Comparison of ENCODE assay signal across 10 mouse cellular contexts in genomic region chr5:28690110-28690509, GRCm38 (mm10).
DNase-seq lines count a peak whose midpoint lies in the region.
"Had no signal": no experiment of that assay in that cellular context is flagged by ENCODE, and none has a peak within 500 bp of the region (broad histone marks: within the 10 kb centered on the region; RNA-seq: fewer than 3 reads in every experiment).

No protein-coding gene starts in this region.

- DNase-seq in adrenal gland, adult (ENCODE audit: inconsistent age in 2 of 2, low spot score in 1 of 2) = peak; percentile 46 to 62
- no peak for DNase-seq in adrenal gland, postnatal 25 days
- peak; percentile 28 for DNase-seq in adrenal gland, adult 8-10 months
- DNase-seq in adrenal gland, postnatal 14 days = no peak
- peak; percentile 79 for DNase-seq in heart, adult 11 months
- no peak for DNase-seq in heart, postnatal 4 days
- DNase-seq in MN1 (ENCODE audit: low spot score) = peak; percentile 8
- no peak for DNase-seq in left cerebral cortex, adult 18-20 months (ENCODE audit: low spot score in 2 of 2)
- DNase-seq: B cell, adult 2 months; forebrain, postnatal 0 days had no signal

Comparison
In these comparisons a context has a peak if more than half of its experiments do, and no peak if none do; other contexts are left out.
1. DNase-seq: peak in adrenal gland, adult (2 of 2), adrenal gland, adult 8-10 months (single experiment), heart, adult 11 months (single experiment) and MN1 (single experiment); none in adrenal gland, postnatal 25 days (single experiment), adrenal gland, postnatal 14 days (single experiment), heart, postnatal 4 days (single experiment) and left cerebral cortex, adult 18-20 months (0 of 2).